Mouse (Mus musculus): ENCODE measurements at regions not wholly inside any gene's neighbourhood (a gene's known extent, or its start where the extent isn't known, plus 50 kb on each side); places are given as distances from the start of the nearest gene placed in this dataset.

GRCm38 (mm10) chr13:52065720-52066119 is 219.2 kb downstream of the Gadd45g start:
- H3K27me3 ChIP-seq (replicated peaks; ENCODE audit: low read depth, poor library complexity, severe bottlenecking): no peaks in the 10 kb centered on the region
- DNase-seq (ENCODE audit: low spot score): no peak
- H3K4me3 ChIP-seq: no peak overlapping the region
- WGBS: 68% methylated on average over 6 of the region's 6 CpGs
- H3K4me1 ChIP-seq: peaks cover 52% of the 10 kb centered on the region
- H3K27ac ChIP-seq (replicated peaks): no peak overlapping the region
- H3K9me3 ChIP-seq: no peaks in the 10 kb centered on the region
- H3K36me3 ChIP-seq (replicated peaks): no peaks in the 10 kb centered on the region

DNA sequence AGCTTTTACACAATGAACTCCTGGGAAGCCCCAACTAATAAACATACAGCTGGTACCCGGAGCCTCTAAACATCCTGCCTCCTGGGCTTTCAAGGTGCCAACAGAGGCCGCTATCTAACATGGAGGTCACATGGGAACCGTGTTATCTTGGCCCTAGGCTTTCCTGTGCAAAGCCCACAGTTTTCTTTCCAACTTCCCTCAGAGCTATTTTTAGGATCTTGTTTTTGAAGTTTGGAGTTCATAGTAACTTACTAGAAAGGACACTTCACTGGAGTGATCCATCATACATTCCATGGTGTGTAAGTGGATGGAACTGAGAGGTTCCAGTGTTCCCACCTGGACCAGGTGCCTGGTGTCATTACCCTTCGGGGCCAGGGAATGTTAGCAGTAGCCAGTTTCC is 220.6 kb downstream of the Gadd45g start:
- Histone ChIP-seq H3K4me3 (no peak overlapping the region), H3K27me3 (replicated peaks; ENCODE audit: low read depth, poor library complexity, severe bottlenecking) (no peaks in the 10 kb centered on the region), H3K36me3 (replicated peaks) (no peaks in the 10 kb centered on the region), H3K27ac (replicated peaks) (no peak overlapping the region), H3K9me3 (no peaks in the 10 kb centered on the region), H3K4me1 (peaks cover 47% of the 10 kb centered on the region)
- DNase-seq (ENCODE audit: low spot score): no peak
- 74% methylated on average over 4 of the region's 4 CpGs for WGBS

GRCm38 (mm10) chr13:52068886-52069439 is 222.5 kb downstream of the Gadd45g start:
- DNase-seq (ENCODE audit: low spot score): no peak
- no peaks in the 10 kb centered on the region for H3K36me3 ChIP-seq (replicated peaks)
- 57% methylated on average over 6 of the region's 6 CpGs for WGBS
- no peak overlapping the region for H3K27ac ChIP-seq (replicated peaks)
- no peaks in the 10 kb centered on the region for H3K9me3 ChIP-seq
- peaks cover 47% of the 10 kb centered on the region for H3K4me1 ChIP-seq
- no peaks in the 10 kb centered on the region for H3K27me3 ChIP-seq (replicated peaks; ENCODE audit: low read depth, poor library complexity, severe bottlenecking)
- no peak overlapping the region for H3K4me3 ChIP-seq

DNA sequence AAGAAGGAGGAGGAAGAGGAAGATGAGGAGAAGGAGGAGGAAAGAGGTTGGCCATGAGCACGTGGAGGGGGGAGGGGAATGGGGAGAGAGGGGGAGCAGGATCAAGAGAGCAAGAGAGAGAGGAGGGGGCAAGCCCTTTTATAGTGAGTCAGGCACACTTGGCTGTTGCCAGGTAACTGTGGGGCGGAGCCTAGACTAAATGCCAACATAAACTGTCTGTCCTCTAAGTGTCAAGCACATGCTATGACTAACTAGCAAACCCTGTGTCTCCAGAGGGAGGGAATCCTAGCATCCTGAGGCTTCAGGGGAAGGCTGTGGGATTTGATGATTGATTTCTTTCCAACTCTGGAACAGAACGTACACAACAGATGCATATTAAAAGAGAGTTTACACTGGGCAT is 223.2 kb downstream of the Gadd45g start:
- no peaks in the 10 kb centered on the region for H3K9me3 ChIP-seq
- peaks cover 45% of the 10 kb centered on the region for H3K4me1 ChIP-seq
- H3K36me3 ChIP-seq (replicated peaks): no peaks in the 10 kb centered on the region
- WGBS: 73% methylated on average over 3 of the region's 3 CpGs
- DNase-seq (ENCODE audit: low spot score): no peak
- H3K27ac ChIP-seq (replicated peaks): no peak overlapping the region
- no peak overlapping the region for H3K4me3 ChIP-seq
- no peaks in the 10 kb centered on the region for H3K27me3 ChIP-seq (replicated peaks; ENCODE audit: low read depth, poor library complexity, severe bottlenecking)

- Histone ChIP-seq H3K4me3 (no peak overlapping the region), H3K4me1 (peaks cover 32% of the 10 kb centered on the region), H3K36me3 (replicated peaks) (no peaks in the 10 kb centered on the region), H3K9me3 (no peaks in the 10 kb centered on the region), H3K27ac (replicated peaks) (no peak overlapping the region), H3K27me3 (replicated peaks; ENCODE audit: low read depth, poor library complexity, severe bottlenecking) (no peaks in the 10 kb centered on the region)
- DNase-seq (ENCODE audit: low spot score): no peak
- 88% methylated on average over 19 of the region's 19 CpGs for WGBS
Measured at GRCm38 (mm10) chr13:52070731-52071663, 224.5 kb downstream of the Gadd45g start.

- no peaks in the 10 kb centered on the region for H3K36me3 ChIP-seq (replicated peaks)
- H3K4me3 ChIP-seq: no peak overlapping the region
- H3K27ac ChIP-seq (replicated peaks): no peak overlapping the region
- H3K4me1 ChIP-seq: no peaks in the 10 kb centered on the region; the same call in 1 of the 2 replicates
- H3K27me3 ChIP-seq (replicated peaks; ENCODE audit: low read depth, poor library complexity, severe bottlenecking): no peaks in the 10 kb centered on the region
- 75% methylated on average over 4 of the region's 4 CpGs for WGBS
- no peaks in the 10 kb centered on the region for H3K9me3 ChIP-seq
- no peak for DNase-seq (ENCODE audit: low spot score)
Measured at GRCm38 (mm10) chr13:52077616-52078015, 231.1 kb downstream of the Gadd45g start.

- no peak for DNase-seq (ENCODE audit: low spot score)
- H3K27me3 ChIP-seq (replicated peaks; ENCODE audit: low read depth, poor library complexity, severe bottlenecking): no peaks in the 10 kb centered on the region
- no peaks in the 10 kb centered on the region for H3K36me3 ChIP-seq (replicated peaks)
- no peak overlapping the region for H3K27ac ChIP-seq (replicated peaks)
- H3K9me3 ChIP-seq: no peaks in the 10 kb centered on the region
- 81% methylated on average over 6 of the region's 6 CpGs for WGBS
- no peak overlapping the region for H3K4me3 ChIP-seq
- H3K4me1 ChIP-seq: peaks cover 2% of the 10 kb centered on the region; the same call in 1 of the 2 replicates
Measured at GRCm38 (mm10) chr13:52078561-52078960, 232.1 kb downstream of the Gadd45g start.

DNA sequence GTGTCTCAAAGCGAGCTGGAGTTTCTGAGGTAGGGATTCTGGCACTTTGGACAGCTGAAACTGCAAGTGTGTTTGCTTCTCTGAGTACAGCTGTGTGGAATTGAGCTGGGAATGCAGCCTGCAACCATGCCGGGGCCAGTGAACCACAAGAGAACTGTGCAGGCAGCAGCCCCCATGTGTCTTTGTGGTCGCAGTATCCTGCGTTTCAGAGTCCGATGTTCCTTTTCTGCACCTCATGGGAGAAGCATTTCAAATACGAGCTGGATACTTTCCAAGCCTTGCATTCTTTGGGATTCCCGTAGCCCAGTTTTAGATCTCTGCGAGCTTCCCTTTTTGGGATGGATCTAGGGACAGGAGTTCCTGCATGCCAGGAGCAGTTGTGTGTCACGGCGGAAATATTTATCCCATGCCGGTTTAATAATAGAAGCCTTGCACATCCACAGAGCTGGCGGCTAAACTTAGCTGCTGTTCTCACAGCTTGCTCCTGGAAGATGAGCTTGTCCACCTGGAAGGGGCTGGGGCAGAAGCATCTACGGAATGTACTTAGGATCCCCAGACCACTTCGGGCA is 233.3 kb downstream of the Gadd45g start:
- H3K36me3 ChIP-seq (replicated peaks): no peaks in the 10 kb centered on the region
- H3K4me1 ChIP-seq: peaks cover 4% of the 10 kb centered on the region
- DNase-seq (ENCODE audit: low spot score): no peak
- H3K4me3 ChIP-seq: no peak overlapping the region
- H3K27me3 ChIP-seq (replicated peaks; ENCODE audit: low read depth, poor library complexity, severe bottlenecking): no peaks in the 10 kb centered on the region
- WGBS: 79% methylated on average over 14 of the region's 14 CpGs
- no peaks in the 10 kb centered on the region for H3K9me3 ChIP-seq
- H3K27ac ChIP-seq (replicated peaks): no peak overlapping the region; the same call in 1 of the 2 replicates

- H3K4me1 ChIP-seq: peaks cover 20% of the 10 kb centered on the region
- H3K36me3 ChIP-seq (replicated peaks): no peaks in the 10 kb centered on the region
- no peaks in the 10 kb centered on the region for H3K27me3 ChIP-seq (replicated peaks; ENCODE audit: low read depth, poor library complexity, severe bottlenecking)
- H3K9me3 ChIP-seq: no peaks in the 10 kb centered on the region
- no peak overlapping the region; the same call in 1 of the 2 replicates for H3K27ac ChIP-seq (replicated peaks)
- DNase-seq (ENCODE audit: low spot score): no peak
- WGBS: 84% methylated on average over 9 of the region's 9 CpGs
- H3K4me3 ChIP-seq: no peak overlapping the region
Measured at GRCm38 (mm10) chr13:52083601-52084455, 237.3 kb downstream of the Gadd45g start.

DNA sequence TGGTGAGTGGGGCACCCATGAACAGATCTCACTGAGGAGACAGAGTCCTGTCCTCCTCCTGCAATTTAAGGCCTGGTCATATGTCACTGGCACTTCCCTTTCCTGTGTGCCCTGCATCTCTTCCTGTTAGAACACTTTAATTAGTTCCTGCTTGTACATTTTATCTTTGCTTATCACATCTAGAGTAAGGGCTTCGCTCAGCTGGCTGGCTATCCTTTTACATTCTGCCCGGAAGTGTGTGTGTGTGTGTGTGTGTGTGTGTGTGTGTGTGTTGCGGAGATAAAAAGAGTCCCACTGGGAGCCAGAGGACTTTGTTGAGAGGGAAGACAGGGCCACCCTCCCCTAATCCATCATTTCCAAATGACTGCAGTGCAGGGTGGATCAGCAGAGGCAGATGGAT is 238.6 kb downstream of the Gadd45g start:
- WGBS: 63% methylated on average over 3 of the region's 3 CpGs
- H3K27me3 ChIP-seq (replicated peaks; ENCODE audit: low read depth, poor library complexity, severe bottlenecking): no peaks in the 10 kb centered on the region
- H3K27ac ChIP-seq (replicated peaks): 0 out of 2 replicates have a peak overlapping the region, but pooled peaks have one; percentile 10
- no peak for DNase-seq (ENCODE audit: low spot score)
- H3K9me3 ChIP-seq: no peaks in the 10 kb centered on the region
- no peak overlapping the region for H3K4me3 ChIP-seq
- no peaks in the 10 kb centered on the region for H3K36me3 ChIP-seq (replicated peaks)
- H3K4me1 ChIP-seq: peaks cover 20% of the 10 kb centered on the region

- Histone ChIP-seq H3K4me1 (peaks cover 20% of the 10 kb centered on the region), H3K27me3 (replicated peaks; ENCODE audit: low read depth, poor library complexity, severe bottlenecking) (no peaks in the 10 kb centered on the region), H3K9me3 (no peaks in the 10 kb centered on the region), H3K36me3 (replicated peaks) (no peaks in the 10 kb centered on the region), H3K4me3 (no peak overlapping the region), H3K27ac (replicated peaks) (no peak overlapping the region)
- 49% methylated on average over 8 of the region's 8 CpGs for WGBS
- no peak for DNase-seq (ENCODE audit: low spot score)
Measured at GRCm38 (mm10) chr13:52088319-52088718, 241.8 kb downstream of the Gadd45g start.

- H3K36me3 ChIP-seq (replicated peaks): no peaks in the 10 kb centered on the region
- no peak overlapping the region for H3K27ac ChIP-seq (replicated peaks)
- no peaks in the 10 kb centered on the region for H3K9me3 ChIP-seq
- no peak overlapping the region for H3K4me3 ChIP-seq
- no peak for DNase-seq (ENCODE audit: low spot score)
- H3K27me3 ChIP-seq (replicated peaks; ENCODE audit: low read depth, poor library complexity, severe bottlenecking): no peaks in the 10 kb centered on the region
- peaks cover 9% of the 10 kb centered on the region for H3K4me1 ChIP-seq
- 73% methylated on average over 4 of the region's 4 CpGs for WGBS
Measured at GRCm38 (mm10) chr13:52090365-52090764, 243.9 kb downstream of the Gadd45g start.
